Mouse (Mus musculus): ENCODE data around the gene Rsph9.

DNA sequence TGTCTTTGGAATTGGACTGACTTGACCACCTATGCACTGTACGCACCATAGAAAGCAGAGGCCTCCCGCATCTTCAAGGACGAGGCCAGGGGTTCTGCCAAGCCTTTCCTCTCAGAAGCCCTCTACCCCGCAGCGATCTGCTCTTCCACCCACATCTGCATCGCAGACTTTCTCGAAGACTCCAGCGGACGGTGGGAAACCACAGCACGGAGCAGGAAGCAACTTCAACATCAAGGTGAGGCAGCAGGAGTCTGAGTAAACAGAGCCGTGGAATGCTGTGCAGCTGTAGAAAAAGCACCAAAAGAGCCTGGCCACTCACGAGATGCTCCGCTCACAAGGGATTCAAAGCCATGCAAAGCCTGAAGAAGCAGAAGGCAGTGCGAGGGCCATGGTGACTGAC is 52.1 kb downstream of the Rsph9 start:
- TF ChIP-seq TAL1 (IDR thresholded peaks at IDR 0.05; ENCODE audit: low read length) (no peak), GATA1 (IDR thresholded peaks at IDR 0.05; ENCODE audit: low read length) (no peak)
